Mouse (Mus musculus) heart, adult 2 months (tissue): ENCODE results near the gene Arid3b. TPM values are rescaled to one million over a fixed set of nuclear protein-coding genes. Genes with fewer than 3 reads are reported as not detected.

ENCODE experiments used
- DNase-seq, 2 experiments: peaks; one replicate each; pipeline ENCODE4 v3.0.0; 2021
- H3K27ac ChIP-seq: fragments of 200-600 bp; 2 replicates; pipeline ENCODE4 v1.8.1; 2022
- H3K27me3 ChIP-seq: fragments of 200-500 bp; 2 replicates; pipeline ENCODE4 v1.6.1; 2012; ENCODE audit warnings: mild to moderate bottlenecking, low read length, inconsistent platforms, mixed read lengths; ENCODE audit not compliant: control insufficient read depth, insufficient read depth
- H3K36me3 ChIP-seq: fragments of 200-500 bp; 2 replicates; pipeline ENCODE4 v1.6.1; 2012; ENCODE audit warnings: low read length, inconsistent platforms; ENCODE audit not compliant: control insufficient read depth, insufficient read depth
- H3K4me1 ChIP-seq: fragments of 200-500 bp; 2 replicates; pipeline ENCODE4 v1.6.1; 2011; ENCODE audit warnings: low read length; ENCODE audit not compliant: control insufficient read depth, insufficient read depth
- H3K4me3 ChIP-seq: fragments of 200-600 bp; 2 replicates; pipeline ENCODE4 v1.8.1; 2022
- H3K79me2 ChIP-seq: fragments of 200-500 bp; replicated peaks from 2 replicates; pipeline ENCODE4 v1.6.1; 2012; ENCODE audit warnings: mild to moderate bottlenecking, inconsistent platforms, low read length, moderate library complexity, mixed read lengths; ENCODE audit not compliant: control insufficient read depth, insufficient read depth
- H3K9ac ChIP-seq: fragments of 200-500 bp; 2 replicates; pipeline ENCODE4 v1.6.1; 2012; ENCODE audit warnings: low read depth, mild to moderate bottlenecking, control low read depth, inconsistent platforms, low read length, mixed read lengths
- CTCF ChIP-seq: fragments of 200-600 bp; IDR thresholded peaks from 2 replicates; pipeline ENCODE4 v1.8.1; 2022; ENCODE audit warnings: antibody characterized with exemption, mild to moderate bottlenecking, moderate library complexity
- EP300 ChIP-seq: fragments of 200-500 bp; IDR thresholded peaks from 2 replicates; pipeline ENCODE4 v1.6.1; 2011; ENCODE audit warnings: low read depth, low read length, control low read depth; ENCODE audit not compliant: insufficient read depth
- POLR2A ChIP-seq: fragments of 200-500 bp; IDR thresholded peaks from 2 replicates; pipeline ENCODE4 v1.6.1; 2011; ENCODE audit warnings: mild to moderate bottlenecking, low read depth, low read length, control low read depth; ENCODE audit not compliant: insufficient read depth
- WGBS: fragments of 180-500 bp; shearing (Covaris S2); methylation state at CpG from one replicate; pipeline ENCODE4 v1.1.7; 2018; 5-methylcytosine and 5-hydroxymethylcytosine counted together
- intact Hi-C: fragments of 180-260 bp; cut with DNase I; formaldehyde crosslinking; loops from one replicate; pipeline ENCODE4 v1.15.1; 2025
- polyA plus RNA-seq: library from polyadenylated mRNA; depleted of rRNA; stranded (reverse); fragments of >200 nt; gene quantifications from 2 replicates; pipeline ENCODE4 v1.2.3, GENCODE M21; 2012
- total RNA-seq, 2 experiments: library from RNA; stranded (reverse); gene quantifications; 2 replicates each; pipeline ENCODE4 v1.2.3; 2021

Gene Arid3b
- total and polyA plus RNA-seq, 3 experiments, result 3.6 to 4.6 (median 4.0) TPM

DNA sequence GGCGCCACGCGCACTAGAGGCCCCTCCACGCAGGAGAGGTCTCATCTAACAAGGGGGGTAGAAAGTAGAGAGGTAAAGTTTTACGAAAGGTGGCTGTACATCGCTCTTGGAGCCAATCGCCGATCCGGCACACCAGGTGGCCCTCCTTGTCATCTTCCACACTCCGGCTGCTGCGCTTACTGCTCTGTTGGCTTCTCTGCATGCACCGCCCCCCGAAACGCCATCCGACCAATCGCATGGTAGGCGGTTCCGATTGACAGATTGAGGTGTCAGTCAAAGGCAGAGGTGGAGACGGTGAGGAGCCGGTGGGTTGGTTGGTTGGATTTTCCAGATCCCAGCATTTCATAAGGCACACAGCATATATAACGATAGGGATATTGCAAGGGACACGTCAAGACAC lies 78.1 kb downstream of the Arid3b start:
- Histone ChIP-seq H3K27me3 (no peaks in the 10 kb centered on the region), H3K79me2 (peaks cover 5% of the 10 kb centered on the region), H3K4me3 (no peak overlapping the region), H3K27ac (no peak overlapping the region), H3K36me3 (peaks cover 22% of the 10 kb centered on the region), H3K9ac (no peak overlapping the region), H3K4me1 (peaks cover 26% of the 10 kb centered on the region)
- 90% methylated on average over 22 of the region's 22 CpGs for WGBS
- no peak for TF ChIP-seq POLR2A
- TF ChIP-seq EP300, result no peak
- no peak for TF ChIP-seq CTCF
- intact Hi-C loops, result loop anchor here (5.0 kb wide), 1 partner anchor 236 kb away; the partner anchor contains the start of gene Cox5a
- no peak for DNase-seq

DNA sequence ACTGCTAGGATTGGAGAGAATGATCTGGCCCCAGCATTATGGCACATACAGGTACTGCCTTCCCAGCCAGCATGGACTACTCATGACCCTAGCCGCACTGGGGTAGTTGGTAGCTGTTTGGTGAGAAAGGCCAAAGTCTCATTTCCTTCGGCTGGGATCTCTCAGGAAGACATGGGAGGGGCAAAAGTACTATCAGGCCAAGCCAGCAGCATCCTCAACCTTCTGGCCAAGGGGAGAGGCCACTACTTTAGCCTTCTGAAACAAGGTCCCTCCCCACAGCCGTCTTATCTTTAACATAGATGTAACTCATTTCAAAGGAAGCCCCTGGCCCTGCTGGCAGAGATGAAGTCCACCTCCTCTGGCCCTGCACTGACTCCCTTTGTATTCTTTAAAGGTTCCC lies 79.0 kb downstream of the Arid3b start:
- H3K4me3 ChIP-seq, result no peak overlapping the region
- intact Hi-C loops, result loop anchor here (5.0 kb wide), 1 partner anchor 235 kb away; the partner anchor contains the start of gene Cox5a

GRCm38 (mm10) chr9:57750901-57751300 lies 85.7 kb downstream of the Arid3b start:
- no peak overlapping the region for H3K9ac ChIP-seq
- H3K27me3 ChIP-seq, result no peaks in the 10 kb centered on the region
- H3K4me3 ChIP-seq, result no peak overlapping the region
- no peak for DNase-seq
- TF ChIP-seq CTCF (no peak), POLR2A (no peak), EP300 (no peak)
- peaks cover 9% of the 10 kb centered on the region for H3K4me1 ChIP-seq
- 76% methylated on average over 7 of the region's 7 CpGs for WGBS
- no peaks in the 10 kb centered on the region for H3K79me2 ChIP-seq
- H3K36me3 ChIP-seq, result peaks cover 7% of the 10 kb centered on the region
- intact Hi-C loops, result no loop called here
- no peak overlapping the region for H3K27ac ChIP-seq

More for the DNA sequence above, 79.0 kb downstream of the Arid3b start:
- Histone ChIP-seq H3K79me2 (peaks cover 5% of the 10 kb centered on the region), H3K4me1 (peaks cover 19% of the 10 kb centered on the region), H3K36me3 (peaks cover 15% of the 10 kb centered on the region), H3K9ac (no peak overlapping the region), H3K27me3 (no peaks in the 10 kb centered on the region), H3K27ac (no peak overlapping the region)
- TF ChIP-seq POLR2A (peak; percentile 25; the same call in 1 of the 2 replicates), EP300 (no peak), CTCF (no peak)
- 39% methylated on average over 3 of the region's 3 CpGs for WGBS
- DNase-seq, result no peak

- H3K27ac ChIP-seq, result no peak overlapping the region
- H3K9ac ChIP-seq, result no peak overlapping the region
- no peaks in the 10 kb centered on the region for H3K79me2 ChIP-seq
- no peaks in the 10 kb centered on the region for H3K27me3 ChIP-seq
- peaks cover 7% of the 10 kb centered on the region for H3K36me3 ChIP-seq
- WGBS, result 28% methylated on average over 1 of the region's 1 CpGs
- no peak overlapping the region for H3K4me3 ChIP-seq
- peak in 1 of 2 experiments; percentile 16 for DNase-seq
- intact Hi-C loops, result loop anchor here (5.0 kb wide), 1 partner anchor 207 kb away; no protein-coding TSS in a partner anchor
- peaks cover 9% of the 10 kb centered on the region for H3K4me1 ChIP-seq
- TF ChIP-seq EP300, result no peak
- no peak for TF ChIP-seq CTCF
- TF ChIP-seq POLR2A, result no peak
Observed at GRCm38 (mm10) chr9:57748831-57749230, 87.8 kb downstream of the Arid3b start.

DNA sequence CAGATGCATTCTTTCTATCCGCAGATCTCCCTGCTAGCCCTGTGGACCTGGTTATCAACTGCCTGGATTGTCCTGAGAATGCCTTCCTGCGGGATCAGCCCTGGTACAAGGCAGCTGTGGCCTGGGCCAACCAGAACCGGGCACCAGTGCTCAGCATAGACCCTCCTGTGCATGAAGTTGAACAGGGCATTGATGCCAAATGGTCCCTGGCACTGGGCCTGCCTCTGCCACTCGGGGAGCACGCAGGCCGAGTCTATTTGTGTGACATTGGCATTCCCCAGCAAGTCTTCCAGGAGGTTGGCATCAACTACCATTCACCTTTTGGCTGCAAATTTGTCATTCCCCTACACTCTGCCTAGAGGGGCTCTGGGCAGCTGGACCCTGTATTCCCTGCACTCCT lies 88.5 kb downstream of the Arid3b start:
- TF ChIP-seq POLR2A, result no peak
- no peak for TF ChIP-seq CTCF
- no peak for TF ChIP-seq EP300
- DNase-seq, result peak; percentile 55 to 62
- no peaks in the 10 kb centered on the region for H3K79me2 ChIP-seq
- intact Hi-C loops, result loop anchor here (5.0 kb wide), 1 partner anchor 206 kb away; no protein-coding TSS in a partner anchor
- peaks cover 9% of the 10 kb centered on the region for H3K4me1 ChIP-seq
- no peak overlapping the region for H3K9ac ChIP-seq
- no peak overlapping the region for H3K27ac ChIP-seq
- 56% methylated on average over 6 of the region's 6 CpGs for WGBS
- H3K36me3 ChIP-seq, result peaks cover 7% of the 10 kb centered on the region
- H3K4me3 ChIP-seq, result no peak overlapping the region
- H3K27me3 ChIP-seq, result no peaks in the 10 kb centered on the region

- Histone ChIP-seq H3K4me3 (no peak overlapping the region), H3K27me3 (no peaks in the 10 kb centered on the region), H3K36me3 (peaks cover 7% of the 10 kb centered on the region), H3K4me1 (peaks cover 9% of the 10 kb centered on the region), H3K27ac (no peak overlapping the region), H3K79me2 (no peaks in the 10 kb centered on the region), H3K9ac (no peak overlapping the region)
- TF ChIP-seq CTCF, result no peak
- TF ChIP-seq POLR2A, result no peak
- no peak for TF ChIP-seq EP300
- WGBS, result 33% methylated on average over 1 of the region's 1 CpGs
- no peak for DNase-seq
- intact Hi-C loops, result loop anchor here (5.0 kb wide), 1 partner anchor 205 kb away; no protein-coding TSS in a partner anchor
Observed at GRCm38 (mm10) chr9:57747067-57747466, 89.5 kb downstream of the Arid3b start.
